Mouse (Mus musculus): ENCODE measurements around the gene Cfap97d1. TPM values are rescaled to one million over a fixed set of nuclear protein-coding genes. Genes with fewer than 3 reads are reported as not detected.
A peak's percentile ranks its signal among the peaks of the same experiment; 100 is the strongest.

Gene Cfap97d1
- polyA plus RNA-seq, 1 experiment from 2014 or later = not detected

DNA sequence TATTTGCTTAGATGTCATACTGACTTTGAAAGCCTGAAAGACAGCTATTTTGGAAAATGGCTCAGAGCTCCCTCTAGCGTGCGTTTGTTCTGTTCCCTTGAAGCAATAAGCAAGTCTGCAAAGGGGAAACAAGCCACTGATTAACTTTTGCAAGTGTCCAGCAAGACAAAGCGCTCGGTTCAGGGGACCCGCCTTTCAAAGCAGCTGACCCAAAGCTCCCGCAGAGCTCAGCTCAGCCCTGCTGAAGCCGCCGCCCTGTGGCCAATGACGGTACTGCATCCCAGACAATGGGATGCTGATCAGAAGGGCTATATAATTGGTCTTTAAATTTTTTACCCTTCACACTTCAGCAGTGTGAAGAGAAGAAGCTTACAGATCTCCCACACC lies 56.1 kb downstream of the Cfap97d1 start:
- H3K36me3 ChIP-seq (replicated peaks; ENCODE audit: control insufficient read depth, insufficient read depth, low read depth, low read length) = no peaks in the 10 kb centered on the region
- no peak overlapping the region for H3K27ac ChIP-seq (replicated peaks; ENCODE audit: low read depth, low read length)
- DNase-seq (ENCODE audit: low spot score) (peak; percentile 89), ATAC-seq (replicated peaks; ENCODE audit: insufficient number of reproducible peaks, low FRiP score, low TSS enrichment, low read depth) (peak; percentile 81)
- 0% methylated on average over 9 of the region's 9 CpGs for WGBS
- H3K4me2 ChIP-seq (ENCODE audit: low read depth, low read length) = no peak overlapping the region
- H3K27me3 ChIP-seq (ENCODE audit: control insufficient read depth, insufficient read depth, low read length) = no peaks in the 10 kb centered on the region
- H3K9ac ChIP-seq (replicated peaks; ENCODE audit: low read length) = no peak overlapping the region
- H3K4me3 ChIP-seq (ENCODE audit: low read depth, low read length) = no peak overlapping the region
- peaks cover under 1% of the 10 kb centered on the region; the same call in 1 of the 2 replicates for H3K9me3 ChIP-seq (replicated peaks; ENCODE audit: control insufficient read depth, low read length)
- no peaks in the 10 kb centered on the region for H3K4me1 ChIP-seq (ENCODE audit: control insufficient read depth, insufficient read depth, low read length)

DNA sequence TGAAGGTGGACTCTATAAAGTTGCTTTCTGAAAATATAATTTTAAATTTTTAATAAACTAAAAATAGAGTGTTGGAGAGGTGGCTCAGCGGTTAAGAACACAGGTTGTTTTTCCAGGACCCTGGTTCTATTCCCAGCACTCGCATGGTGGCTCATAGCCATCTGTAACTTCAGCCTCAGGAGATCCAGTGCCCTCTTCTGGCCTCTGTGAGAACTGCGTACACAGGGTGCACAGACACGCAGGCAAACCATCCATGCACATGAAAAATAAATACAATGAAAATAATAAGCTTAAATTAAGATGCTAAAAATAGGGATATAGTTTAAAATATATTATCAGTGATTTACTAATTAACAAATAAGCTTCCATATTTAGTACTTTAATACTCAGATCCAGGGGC lies 56.6 kb downstream of the Cfap97d1 start:
- DNase-seq (ENCODE audit: low spot score) = no peak
- 70% methylated on average over 4 of the region's 4 CpGs for WGBS
- no peak overlapping the region for H3K27ac ChIP-seq (replicated peaks; ENCODE audit: low read depth, low read length)
- no peak overlapping the region for H3K4me2 ChIP-seq (ENCODE audit: low read depth, low read length)
- H3K4me3 ChIP-seq (ENCODE audit: low read depth, low read length) = no peak overlapping the region
- H3K36me3 ChIP-seq (replicated peaks; ENCODE audit: control insufficient read depth, insufficient read depth, low read depth, low read length) = no peaks in the 10 kb centered on the region
- no peaks in the 10 kb centered on the region for H3K27me3 ChIP-seq (ENCODE audit: control insufficient read depth, insufficient read depth, low read length)
- H3K4me1 ChIP-seq (ENCODE audit: control insufficient read depth, insufficient read depth, low read length) = no peaks in the 10 kb centered on the region
- no peak overlapping the region for H3K9ac ChIP-seq (replicated peaks; ENCODE audit: low read length)
- peaks cover 6% of the 10 kb centered on the region for H3K9me3 ChIP-seq (replicated peaks; ENCODE audit: control insufficient read depth, low read length)
- ATAC-seq (replicated peaks; ENCODE audit: insufficient number of reproducible peaks, low FRiP score, low TSS enrichment, low read depth) = no peak

- Histone ChIP-seq H3K4me1 (ENCODE audit: control insufficient read depth, insufficient read depth, low read length) (no peaks in the 10 kb centered on the region), H3K9ac (replicated peaks; ENCODE audit: low read length) (no peak within 1 kb of the TSS), H3K4me3 (ENCODE audit: low read depth, low read length) (no peak within 1 kb of the TSS), H3K27ac (replicated peaks; ENCODE audit: low read depth, low read length) (no peak within 1 kb of the TSS), H3K9me3 (replicated peaks; ENCODE audit: control insufficient read depth, low read length) (peaks cover 7% of the 10 kb centered on the region), H3K4me2 (ENCODE audit: low read depth, low read length) (no peak within 1 kb of the TSS), H3K36me3 (replicated peaks; ENCODE audit: control insufficient read depth, insufficient read depth, low read depth, low read length) (no peaks in the 10 kb centered on the region), H3K27me3 (ENCODE audit: control insufficient read depth, insufficient read depth, low read length) (no peaks in the 10 kb centered on the region)
- ATAC-seq (replicated peaks; ENCODE audit: insufficient number of reproducible peaks, low FRiP score, low TSS enrichment, low read depth) (0 out of 2 replicates have a peak, but pooled peaks have one; percentile 21), DNase-seq (ENCODE audit: low spot score) (no peak)
- 68% methylated on average over 5 of the region's 5 CpGs for WGBS
These were observed 57.4 kb downstream of the Cfap97d1 start, which contains the start of gene Cd300lg for GRCm38 (mm10) chr11:102041350-102041949. Gene Cd300lg (plus strand): TSS chr11:102041509.

Other genes with a start within 250 kb of the Cfap97d1 start
- gene Etv4, start 198.9 kb upstream of the Cfap97d1 start, polyA plus RNA-seq (2014; fragmentation: Nextera tagmentation; extraction: Ambion mirVana) = 14.5 and 15.1 TPM in 2 replicates
- 4.9 and 6.0 TPM in 2 replicates for gene Meox1, start 89.9 kb upstream of the Cfap97d1 start, polyA plus RNA-seq (2014; fragmentation: Nextera tagmentation; extraction: Ambion mirVana)
- gene Sost, start 17.3 kb upstream of the Cfap97d1 start, polyA plus RNA-seq (2014; fragmentation: Nextera tagmentation; extraction: Ambion mirVana) = not detected in 2 replicates
- 11.3 and 12.2 TPM in 2 replicates for gene Dusp3, start 2.7 kb downstream of the Cfap97d1 start, polyA plus RNA-seq (2014; fragmentation: Nextera tagmentation; extraction: Ambion mirVana)
- 6.3 and 6.8 TPM in 2 replicates for gene Mpp3, start 44.2 kb downstream of the Cfap97d1 start, polyA plus RNA-seq (2014; fragmentation: Nextera tagmentation; extraction: Ambion mirVana)
- 0.17 and 0.32 TPM in 2 replicates for gene Cd300lg, start 57.2 kb downstream of the Cfap97d1 start, polyA plus RNA-seq (2014; fragmentation: Nextera tagmentation; extraction: Ambion mirVana)
- 7.4 and 9.1 TPM in 2 replicates for gene Mpp2, start 104.2 kb downstream of the Cfap97d1 start, polyA plus RNA-seq (2014; fragmentation: Nextera tagmentation; extraction: Ambion mirVana)
- gene Ppy, start 117.0 kb downstream of the Cfap97d1 start, polyA plus RNA-seq (2014; fragmentation: Nextera tagmentation; extraction: Ambion mirVana) = not detected in 2 replicates
- gene Pyy, start 123.6 kb downstream of the Cfap97d1 start, polyA plus RNA-seq (2014; fragmentation: Nextera tagmentation; extraction: Ambion mirVana) = not detected in 2 replicates
- not detected in 2 replicates for gene Nags, start 161.2 kb downstream of the Cfap97d1 start, polyA plus RNA-seq (2014; fragmentation: Nextera tagmentation; extraction: Ambion mirVana)
- 37.0 and 37.8 TPM in 2 replicates for gene Tmem101, start 172.1 kb downstream of the Cfap97d1 start, polyA plus RNA-seq (2014; fragmentation: Nextera tagmentation; extraction: Ambion mirVana)
- gene Lsm12, start 201.0 kb downstream of the Cfap97d1 start, polyA plus RNA-seq (2014; fragmentation: Nextera tagmentation; extraction: Ambion mirVana) = 71.3 and 76.5 TPM in 2 replicates
- 33.3 and 37.1 TPM in 2 replicates for gene G6pc3, start 205.3 kb downstream of the Cfap97d1 start, polyA plus RNA-seq (2014; fragmentation: Nextera tagmentation; extraction: Ambion mirVana)
- gene Hdac5, start 245.9 kb downstream of the Cfap97d1 start, polyA plus RNA-seq (2014; fragmentation: Nextera tagmentation; extraction: Ambion mirVana) = 21.9 and 24.0 TPM in 2 replicates

Measured in embryonic facial prominence, embryonic 11.5 days (tissue).